Mouse (Mus musculus) skeletal muscle tissue, adult 2 months (tissue): ENCODE data around the gene Aspdh.

Experiments used
- DNase-seq: peaks from one replicate; pipeline ENCODE4 v3.0.0-alpha.2; 2012; ENCODE audit warnings: low read depth, low spot score

The Aspdh gene

GRCm38 (mm10) chr7:44471880-44472557 is 6.8 kb downstream of the Aspdh start:
- peak; percentile 82 for DNase-seq

- DNase-seq, result no peak
Observed at GRCm38 (mm10) chr7:44472558-44472885, 7.3 kb downstream of the Aspdh start.

GRCm38 (mm10) chr7:44472961-44473646 is 7.9 kb downstream of the Aspdh start:
- DNase-seq, result peak; percentile 96

GRCm38 (mm10) chr7:44474419-44474818 is 9.2 kb downstream of the Aspdh start:
- peak; percentile 75 for DNase-seq

- DNase-seq, result no peak
Observed at GRCm38 (mm10) chr7:44475046-44475614, 9.9 kb downstream of the Aspdh start.

- no peak for DNase-seq
Observed at GRCm38 (mm10) chr7:44482836-44483435, 17.7 kb downstream of the Aspdh start.

- DNase-seq, result no peak
Observed at GRCm38 (mm10) chr7:44484109-44484508, 18.9 kb downstream of the Aspdh start.

- DNase-seq, result peak; percentile 70
Observed at GRCm38 (mm10) chr7:44484841-44485571, 19.8 kb downstream of the Aspdh start.

GRCm38 (mm10) chr7:44485572-44486195 is 20.5 kb downstream of the Aspdh start:
- DNase-seq, result no peak

- DNase-seq, result no peak
Observed at GRCm38 (mm10) chr7:44486927-44487575, 21.9 kb downstream of the Aspdh start.

GRCm38 (mm10) chr7:44487936-44488335 is 22.7 kb downstream of the Aspdh start:
- no peak for DNase-seq

- DNase-seq, result no peak
Observed at GRCm38 (mm10) chr7:44488545-44488944, 23.4 kb downstream of the Aspdh start.

GRCm38 (mm10) chr7:44490281-44490680 is 25.1 kb downstream of the Aspdh start:
- no peak for DNase-seq

- no peak for DNase-seq
Observed at GRCm38 (mm10) chr7:44491391-44491790, 26.2 kb downstream of the Aspdh start.

- DNase-seq, result no peak
Observed at GRCm38 (mm10) chr7:44492166-44492826, 27.1 kb downstream of the Aspdh start.

GRCm38 (mm10) chr7:44494681-44495080 is 29.5 kb downstream of the Aspdh start:
- no peak for DNase-seq

GRCm38 (mm10) chr7:44495086-44495485 is 29.9 kb downstream of the Aspdh start:
- DNase-seq, result no peak

GRCm38 (mm10) chr7:44495992-44496770 is 31.0 kb downstream of the Aspdh start, which contains the start of the genes Emc10 and Fam71e1:
Gene Emc10 (minus strand): TSS chr7:44496529.
Gene Fam71e1 (plus strand): TSS chr7:44496581.
- peak; percentile 98 for DNase-seq

- DNase-seq, result no peak
Observed at GRCm38 (mm10) chr7:44496771-44497109, 31.5 kb downstream of the Aspdh start.
